Mouse (Mus musculus) MN1 (cell line): ENCODE data around the gene Serpinb6a.
A peak's percentile ranks its signal among the peaks of the same experiment; 100 is the strongest.

Source experiments
- DNase-seq: peaks from one replicate; pipeline ENCODE4 v3.0.0-alpha.2; 2016; ENCODE audit warnings: low spot score

The Serpinb6a gene

DNA sequence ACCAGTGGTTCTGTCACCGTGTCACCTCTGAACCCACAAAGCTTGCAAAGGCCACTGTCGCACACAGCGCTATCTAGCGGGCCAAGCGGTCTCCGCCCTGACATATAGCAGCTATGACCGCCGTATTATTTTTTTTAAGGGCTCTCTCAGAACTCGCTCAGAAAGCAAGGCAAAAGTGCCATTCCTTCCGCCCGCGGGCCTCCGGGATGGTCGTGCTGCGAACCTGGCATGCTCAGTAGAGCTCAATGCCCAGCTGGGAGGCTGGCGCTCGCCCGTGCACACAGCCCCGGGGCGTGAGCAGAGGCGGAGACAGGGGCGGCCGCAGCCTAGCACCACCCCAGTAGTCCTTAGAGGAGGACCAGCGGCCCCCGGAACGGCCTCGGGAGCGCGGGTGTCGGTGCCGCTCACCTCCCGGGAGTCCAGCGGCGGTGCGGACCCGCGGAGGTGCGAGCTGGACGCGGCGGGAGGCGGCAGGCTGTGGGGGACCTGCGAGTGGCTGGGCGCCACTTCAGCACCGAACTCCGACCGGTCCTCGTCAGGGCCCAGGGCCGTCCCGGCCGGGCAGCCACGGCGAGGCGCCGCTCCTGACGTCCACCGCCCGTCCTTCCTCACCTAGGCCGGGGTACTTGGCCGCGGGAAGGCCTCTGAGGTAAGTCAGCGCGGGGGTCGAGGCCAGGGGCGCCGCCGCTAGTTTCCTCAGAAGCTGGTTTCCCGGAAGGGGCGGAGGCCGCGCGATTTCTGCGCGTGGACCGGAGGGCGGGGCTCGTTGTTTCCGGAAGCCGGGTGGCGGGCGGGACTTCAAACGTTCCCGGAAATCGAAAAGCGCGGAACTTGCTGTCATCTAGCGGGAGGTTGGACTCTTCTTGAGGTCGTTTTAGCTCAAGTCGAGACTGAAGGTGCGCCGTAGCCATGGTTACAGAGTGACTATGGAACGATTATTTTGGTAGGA is at the start of gene Serpinb6a, which contains the start of gene Ripk1:
Gene Serpinb6a (minus strand): TSS at position 737 of the 949 bp plus-strand sequence.
Gene Ripk1 (plus strand): TSS at position 306 of the 949 bp plus-strand sequence.
- DNase-seq, result peak; percentile 91

DNA sequence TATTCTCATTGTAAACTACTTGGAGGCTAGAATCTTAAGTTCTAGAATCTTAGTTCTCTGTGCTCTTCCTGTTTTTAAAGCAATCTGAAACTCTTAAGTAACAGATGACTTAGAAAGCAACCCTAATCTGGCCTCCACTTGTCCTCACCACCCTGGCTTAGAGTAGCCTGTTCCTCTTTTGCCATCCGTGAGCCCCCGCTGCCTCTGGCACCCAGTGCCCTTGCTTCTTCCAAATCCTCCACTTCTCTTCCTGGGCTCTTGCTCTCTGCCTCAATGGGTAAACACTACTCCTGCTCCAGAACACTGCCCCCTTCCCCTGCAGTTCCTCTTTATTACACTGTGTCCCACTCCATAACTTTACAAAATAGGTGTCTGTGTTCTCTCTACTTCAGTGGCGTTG is 49.1 kb upstream of the Serpinb6a start:
- no peak for DNase-seq

DNA sequence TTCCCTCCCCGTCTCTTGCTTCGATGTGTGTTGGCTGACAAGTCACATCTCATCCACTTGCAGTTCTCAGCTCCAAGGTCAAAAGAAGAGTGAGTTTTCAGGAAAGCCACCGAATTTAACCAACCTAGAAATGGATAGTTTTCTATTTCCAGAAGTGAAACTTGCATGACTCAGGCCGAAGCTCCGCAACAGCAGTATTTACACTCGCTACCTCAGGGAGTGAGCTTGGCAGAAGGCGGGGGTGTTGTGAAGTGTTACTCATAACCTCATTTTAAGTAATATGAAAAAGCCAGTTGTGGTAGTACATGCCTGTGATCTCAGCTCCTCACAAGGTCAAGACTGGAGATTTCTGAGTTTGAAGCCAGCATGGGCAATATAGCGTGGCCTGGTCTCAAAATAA is 47.9 kb upstream of the Serpinb6a start:
- no peak for DNase-seq

DNA sequence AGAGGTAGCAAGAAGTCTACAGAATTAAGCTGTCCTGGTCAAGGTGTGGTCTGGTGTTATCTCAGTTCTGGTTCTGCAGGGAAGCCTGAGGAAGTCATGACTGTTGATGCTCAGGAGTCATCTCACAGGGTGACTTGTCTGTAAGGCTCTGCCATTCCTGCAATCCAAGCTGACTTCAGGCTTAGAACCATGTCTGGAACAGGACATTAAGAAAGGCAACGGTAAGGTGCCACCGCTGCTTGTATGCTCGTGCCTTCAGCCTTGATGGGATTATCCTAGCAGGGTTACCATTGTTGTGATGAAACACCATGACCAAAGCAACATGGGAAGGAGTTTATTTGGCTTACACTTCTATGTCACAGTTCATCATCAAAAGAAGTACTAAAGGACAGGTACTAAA is 44.9 kb upstream of the Serpinb6a start:
- no peak for DNase-seq

DNA sequence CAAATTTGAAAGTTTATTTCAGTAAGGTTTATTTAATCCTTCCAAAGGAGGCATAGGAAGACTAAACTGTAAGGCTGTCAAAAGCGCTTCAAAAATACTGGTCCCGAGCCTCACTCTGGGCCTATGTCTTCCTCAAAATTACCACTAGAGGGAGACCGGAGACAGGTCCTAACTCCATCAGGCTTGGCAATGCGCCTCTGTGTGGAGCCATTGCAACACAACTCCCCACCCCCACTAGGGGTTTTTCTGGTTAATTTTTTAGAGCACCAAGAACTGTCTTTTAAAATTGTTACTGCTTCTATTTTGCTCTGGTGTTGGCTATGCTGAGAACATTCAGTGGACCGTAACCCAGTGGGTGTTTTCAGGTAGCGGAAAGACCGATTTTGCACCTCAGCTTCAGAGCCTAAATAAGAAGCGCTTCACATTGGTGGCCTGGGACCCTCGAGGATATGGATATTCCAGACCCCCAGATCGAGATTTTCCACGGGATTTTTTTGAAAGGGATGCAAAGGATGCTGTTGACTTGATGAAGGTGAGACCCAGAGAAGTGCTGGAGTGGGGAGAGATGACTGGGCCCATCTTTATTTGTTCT is 43.9 kb upstream of the Serpinb6a start:
- DNase-seq, result peak; percentile 83

DNA sequence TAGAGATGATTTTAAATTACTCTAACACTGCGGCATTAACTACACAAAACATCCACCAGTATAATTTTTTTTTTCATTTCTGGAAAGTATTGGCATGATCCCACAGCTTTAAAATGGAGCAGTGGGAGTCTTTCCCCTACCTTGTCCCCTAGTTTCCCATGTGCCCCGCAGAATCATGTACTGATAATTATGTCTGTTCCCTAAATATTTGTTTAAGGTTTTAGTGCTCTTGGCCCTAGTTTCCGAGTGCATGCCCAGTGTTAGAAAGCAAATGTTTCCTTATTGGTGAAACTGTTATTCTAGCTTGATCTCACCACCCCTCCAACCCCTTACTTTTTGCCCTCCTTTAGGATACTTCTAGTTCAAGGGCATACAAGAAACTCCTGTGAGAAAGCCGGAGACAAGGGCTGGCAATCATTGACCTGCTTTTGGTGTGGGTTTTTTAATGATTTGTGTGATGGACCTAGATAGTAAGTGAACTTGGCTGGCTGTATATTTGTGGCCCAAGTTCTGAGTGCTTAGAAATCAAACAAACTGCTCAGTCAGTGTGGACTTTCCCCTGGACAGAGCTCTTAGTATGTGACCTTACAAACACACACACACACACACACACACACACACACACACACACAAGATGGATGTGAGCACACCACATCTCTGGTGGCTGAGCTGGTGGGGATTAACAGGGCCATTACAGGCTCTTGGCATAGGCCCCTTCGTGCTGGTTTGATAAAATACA is 43.1 kb upstream of the Serpinb6a start:
- no peak for DNase-seq

DNA sequence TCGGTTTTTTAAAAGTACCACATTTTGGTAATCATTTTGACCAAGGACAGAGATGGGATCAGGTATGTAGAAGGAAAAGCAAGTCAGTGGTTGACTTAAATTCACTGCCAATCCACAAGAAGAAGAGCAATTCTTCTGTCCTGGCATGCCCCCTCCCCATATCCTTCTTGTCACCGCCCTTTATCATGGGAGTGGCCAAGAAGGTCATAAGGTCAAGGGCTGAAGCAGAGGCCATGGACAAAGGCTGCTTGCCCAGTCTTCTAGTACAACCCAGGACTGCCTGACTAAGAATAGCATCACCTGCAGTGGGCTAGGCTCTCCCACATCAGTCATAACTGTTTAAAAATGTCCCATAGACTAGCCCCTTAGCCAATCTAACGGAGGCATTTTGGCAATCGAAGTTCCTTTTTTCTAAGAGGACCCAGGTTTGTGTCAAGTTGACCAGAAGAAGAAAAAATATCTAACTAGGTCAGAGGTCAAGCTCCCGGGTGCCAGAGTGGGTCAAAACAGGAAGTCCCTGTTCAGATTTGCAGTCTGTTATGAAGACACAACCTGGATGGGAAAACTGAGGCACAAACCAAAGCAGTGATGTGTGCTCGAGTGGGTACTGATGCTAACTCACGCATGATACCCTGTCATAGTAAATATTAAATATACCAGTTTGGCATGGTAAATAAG is 41.3 kb upstream of the Serpinb6a start:
- no peak for DNase-seq

DNA sequence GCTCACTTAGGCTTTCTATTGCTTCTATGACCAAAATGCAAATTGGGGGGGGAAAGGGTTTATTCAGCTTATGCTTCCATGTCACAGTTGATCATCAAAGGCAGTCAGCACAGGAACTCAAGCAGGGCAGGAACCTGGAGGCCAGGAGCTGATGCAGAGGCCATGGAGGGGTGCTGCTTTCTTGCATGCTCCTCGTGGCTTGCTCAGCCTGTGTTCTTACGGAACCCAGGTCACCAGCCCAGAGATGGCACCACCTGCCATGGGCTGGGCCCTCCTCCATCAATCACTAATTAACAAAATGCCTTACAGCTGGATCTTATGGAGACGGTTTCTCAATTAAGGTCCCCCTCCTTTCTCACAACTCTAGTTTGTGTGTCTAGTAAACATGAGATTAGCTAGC is 37.5 kb upstream of the Serpinb6a start:
- DNase-seq, result no peak

DNA sequence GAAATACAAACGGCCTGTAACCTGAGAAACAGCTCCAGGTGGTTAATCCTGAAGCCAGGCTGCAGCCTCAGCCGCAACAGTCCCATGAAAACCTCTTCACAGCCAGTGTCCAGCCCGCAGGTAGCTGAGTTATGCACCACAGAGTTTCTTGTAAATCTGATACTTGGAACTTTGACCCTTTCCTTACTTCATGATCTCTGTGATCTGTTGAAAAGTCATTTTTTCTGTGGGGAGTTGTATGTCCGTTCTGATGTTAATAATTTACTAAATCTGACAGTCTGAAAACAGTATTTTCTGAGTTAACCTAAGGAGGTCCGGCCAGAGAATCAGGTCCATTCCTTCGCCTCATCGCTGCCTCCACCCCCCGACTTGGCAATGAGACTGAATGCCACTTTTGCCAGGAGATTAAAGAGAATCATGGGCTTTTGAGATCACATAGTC is 36.3 kb upstream of the Serpinb6a start:
- no peak for DNase-seq

DNA sequence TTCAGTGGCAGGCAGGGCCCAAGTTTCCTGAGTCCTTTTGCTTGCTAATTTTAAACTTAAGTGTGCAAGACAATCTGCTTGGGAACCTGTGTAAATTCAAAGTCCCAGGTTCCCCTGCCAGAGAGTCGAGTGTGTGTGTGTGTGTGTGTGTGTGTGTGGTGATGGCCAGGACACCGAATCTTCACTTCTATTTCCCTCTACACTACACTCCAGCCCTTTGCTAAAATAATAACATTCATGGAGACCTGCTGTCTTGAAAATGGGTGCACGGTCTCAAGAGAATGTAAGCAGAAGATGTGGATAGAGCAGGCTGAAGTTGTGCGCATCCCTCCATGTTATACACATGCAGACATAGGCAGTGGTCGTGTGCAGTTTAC is 35.5 kb upstream of the Serpinb6a start:
- no peak for DNase-seq

DNA sequence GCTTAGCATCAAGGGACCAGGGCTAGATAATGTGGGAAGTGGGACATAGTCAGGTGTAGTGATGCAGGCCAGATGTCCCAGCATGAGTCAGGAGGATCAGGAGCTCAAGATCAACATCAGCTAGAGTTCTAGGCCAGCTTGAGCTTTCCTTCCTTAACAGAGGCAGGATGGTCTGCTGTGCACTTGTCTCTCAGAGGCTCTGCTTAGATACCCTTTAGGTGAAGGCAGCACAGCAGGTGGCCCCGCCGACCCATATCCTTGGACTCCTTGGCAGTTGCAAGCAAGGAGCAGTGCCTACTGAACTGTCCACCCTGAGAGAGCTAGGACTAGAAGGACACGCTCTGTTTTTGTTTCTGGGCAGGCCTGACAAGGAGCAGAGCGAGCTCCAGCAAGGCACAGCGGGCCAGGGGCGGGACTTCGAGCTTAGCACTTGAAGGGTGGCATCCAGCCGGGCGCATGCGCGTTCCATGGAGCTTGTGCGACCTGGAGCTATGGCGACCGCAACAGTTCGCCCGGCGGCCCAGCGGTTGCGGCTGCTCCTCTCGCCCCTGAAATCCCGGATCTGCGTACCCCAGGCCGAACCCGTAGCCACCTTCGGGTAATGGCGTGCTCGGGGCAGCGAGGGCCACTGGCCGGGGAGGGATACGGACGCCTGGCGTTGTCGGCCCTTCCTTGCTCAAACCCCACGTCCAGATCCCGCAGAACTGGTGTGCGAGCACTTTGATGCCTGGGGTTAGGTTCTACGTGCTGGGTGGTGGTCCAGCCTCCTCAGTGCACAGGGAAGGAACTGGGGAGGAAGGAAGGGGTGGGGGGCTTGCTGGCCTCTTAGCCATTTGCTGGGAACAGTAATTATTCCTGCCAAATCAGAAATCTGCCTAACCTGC is 34.8 kb upstream of the Serpinb6a start, which contains the start of gene Bphl:
Gene Bphl (plus strand): TSS at position 426 of the 884 bp plus-strand sequence.
- peak; percentile 93 for DNase-seq

DNA sequence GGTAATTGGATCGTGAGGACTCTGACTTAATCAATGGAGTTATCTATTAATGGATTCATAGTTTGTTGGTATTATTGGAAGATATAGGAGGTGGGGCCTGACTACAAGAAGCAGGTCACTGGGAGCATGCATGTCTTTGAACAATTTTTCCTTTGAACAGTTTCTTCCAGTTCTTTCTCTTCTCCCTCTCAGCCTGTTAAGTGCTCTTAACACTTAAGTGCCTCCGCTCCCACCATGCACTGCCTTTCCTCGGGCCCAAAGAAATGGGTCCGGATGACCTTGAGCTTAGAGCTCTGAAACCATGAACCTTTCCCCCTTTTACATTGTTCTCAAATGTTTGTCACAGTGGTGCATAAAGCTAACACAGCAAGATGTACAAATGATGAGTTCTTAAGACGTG is 34.1 kb upstream of the Serpinb6a start:
- DNase-seq, result no peak

DNA sequence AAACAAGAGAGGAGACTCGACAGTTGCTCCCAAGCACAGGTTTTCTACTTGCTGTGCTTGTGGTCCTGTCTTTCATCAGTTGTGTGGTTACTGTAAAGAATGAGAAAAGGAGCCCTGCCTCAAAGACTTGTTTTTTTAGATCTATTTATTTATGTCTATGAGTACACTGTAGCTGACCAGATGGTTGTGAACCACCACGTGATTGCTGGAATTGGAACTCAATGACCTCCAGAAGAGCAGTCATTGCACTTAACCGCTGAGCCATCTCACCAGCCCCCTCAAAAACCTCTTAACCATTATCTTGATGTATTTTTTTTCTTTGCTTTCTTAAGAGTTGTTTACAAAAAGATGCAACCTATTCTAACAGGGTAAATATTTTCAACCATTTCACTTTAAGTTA is 32.8 kb upstream of the Serpinb6a start:
- no peak for DNase-seq

DNA sequence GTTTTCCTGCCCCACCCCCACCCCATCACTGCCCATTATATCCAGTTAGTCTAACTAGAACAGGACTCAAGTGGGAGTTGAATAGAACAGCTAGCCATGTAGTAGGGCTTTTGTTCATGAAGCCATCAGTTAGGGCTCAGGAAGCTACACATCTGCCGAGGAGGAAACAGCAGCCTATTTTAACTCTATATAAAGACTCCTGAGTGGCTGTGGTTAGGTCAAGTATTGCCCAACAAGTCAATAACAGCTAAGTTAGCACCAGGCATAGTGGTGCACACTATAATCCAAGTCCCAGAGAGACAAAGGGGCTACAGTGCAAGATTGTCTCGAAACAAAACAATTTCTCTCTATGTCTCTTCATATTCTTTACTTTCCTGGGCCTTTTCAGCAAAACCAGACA is 29.4 kb upstream of the Serpinb6a start:
- no peak for DNase-seq

DNA sequence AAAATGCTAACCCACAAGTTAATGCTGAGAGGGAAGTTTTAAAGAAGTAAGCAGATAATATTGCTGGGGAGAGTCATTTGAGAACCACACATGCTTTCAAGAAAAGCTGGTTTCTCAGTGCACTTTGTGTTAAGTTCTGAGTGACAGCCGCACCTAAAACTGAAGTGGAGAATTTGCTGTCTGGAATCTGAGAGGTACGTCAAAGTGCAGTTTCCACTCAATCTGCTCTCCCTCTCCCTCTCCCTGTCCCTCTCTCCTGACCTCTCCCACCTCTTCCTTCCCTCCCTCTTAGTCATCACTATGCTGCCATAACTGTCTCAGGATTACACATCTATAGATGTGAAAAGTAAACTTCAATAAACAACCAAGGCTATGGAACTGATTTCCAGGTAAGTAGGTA is 19.4 kb upstream of the Serpinb6a start:
- no peak for DNase-seq

DNA sequence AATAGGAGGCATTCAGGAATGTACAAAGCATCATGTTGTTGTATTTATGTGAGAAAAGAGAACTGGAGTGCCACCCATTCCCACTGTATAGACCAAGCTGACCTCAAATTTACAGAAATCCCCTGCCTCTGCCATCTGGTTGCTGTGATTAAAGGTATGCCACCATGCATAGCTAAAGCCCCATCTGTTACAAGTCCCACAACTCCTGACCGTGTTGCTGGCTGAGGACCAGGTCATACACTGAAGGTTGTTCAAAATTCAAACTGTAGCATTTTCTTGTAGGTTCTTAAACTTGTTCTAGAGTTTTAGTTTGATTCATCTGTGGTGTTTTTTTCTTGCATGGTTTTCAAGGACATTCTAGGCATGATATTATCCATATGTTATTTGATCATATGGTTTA is 15.9 kb upstream of the Serpinb6a start:
- no peak for DNase-seq

DNA sequence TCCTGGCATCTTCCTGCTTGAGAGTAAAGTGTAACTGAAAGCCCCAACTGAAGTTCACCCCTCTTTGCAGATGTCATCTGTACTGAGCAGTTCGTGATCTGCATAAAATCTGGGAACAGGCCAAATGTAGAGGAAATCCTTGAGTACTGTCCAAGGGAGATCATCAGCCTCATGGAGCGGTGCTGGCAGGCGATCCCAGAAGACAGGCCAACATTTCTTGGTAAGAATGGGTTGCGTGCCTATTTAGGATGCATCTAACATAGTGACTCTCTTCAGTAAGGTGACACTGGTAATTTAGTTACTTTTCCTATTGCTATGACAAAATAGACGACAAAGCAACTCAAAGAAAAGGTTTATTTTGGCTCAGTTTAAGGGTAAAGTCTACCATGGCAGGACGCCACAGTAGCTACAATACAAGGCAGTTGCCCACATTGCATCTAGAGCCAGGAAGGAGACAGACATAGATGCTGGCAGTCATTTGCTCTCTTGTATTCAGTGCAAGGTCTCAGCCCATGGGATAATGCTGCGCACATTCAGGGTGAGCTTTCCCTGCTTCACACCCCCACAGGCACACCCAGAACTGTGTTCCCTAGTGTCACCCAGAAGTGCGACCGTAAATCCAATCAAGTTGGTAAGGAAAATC is 14.5 kb upstream of the Serpinb6a start:
- DNase-seq, result no peak

DNA sequence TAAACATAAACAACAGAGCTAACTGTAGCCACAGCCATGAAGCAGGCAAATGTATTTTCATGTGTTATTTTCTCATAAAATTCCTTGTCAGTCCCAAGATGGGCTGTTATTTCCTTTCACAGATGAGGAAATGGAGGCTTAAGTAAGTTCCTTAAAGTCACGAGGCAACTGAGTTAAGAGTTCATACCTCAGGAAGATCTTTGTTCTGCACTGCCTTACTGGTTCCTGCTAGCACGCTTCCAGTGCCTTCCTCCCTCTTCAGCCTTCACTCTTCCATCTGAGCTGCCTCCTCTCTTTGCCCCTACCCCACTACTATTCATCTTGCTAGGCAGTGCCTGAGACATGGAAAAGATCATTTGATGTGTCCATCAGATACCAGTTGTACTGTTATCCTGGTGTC is 4.6 kb upstream of the Serpinb6a start:
- DNase-seq, result no peak

DNA sequence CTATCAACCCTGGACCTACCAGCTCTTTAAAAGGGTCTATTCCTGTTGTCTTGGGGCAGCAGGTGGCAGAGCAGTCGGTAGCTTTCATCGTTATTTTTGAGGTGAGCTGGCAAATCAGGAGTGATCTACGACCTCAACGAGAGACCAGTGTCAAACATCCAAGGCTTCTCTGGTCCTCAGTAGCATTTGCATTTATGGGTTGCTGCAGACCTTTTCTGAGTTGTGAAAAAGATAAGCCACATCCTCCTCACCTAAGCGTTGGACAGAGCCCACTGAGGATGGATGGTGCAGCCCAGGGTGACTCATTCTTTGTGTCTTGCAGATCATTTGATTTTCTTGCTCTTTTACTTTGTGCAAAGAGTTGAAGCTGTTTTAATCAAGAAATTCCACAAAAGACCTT is 464 bp upstream of the Serpinb6a start:
- peak; percentile 14 for DNase-seq

DNA sequence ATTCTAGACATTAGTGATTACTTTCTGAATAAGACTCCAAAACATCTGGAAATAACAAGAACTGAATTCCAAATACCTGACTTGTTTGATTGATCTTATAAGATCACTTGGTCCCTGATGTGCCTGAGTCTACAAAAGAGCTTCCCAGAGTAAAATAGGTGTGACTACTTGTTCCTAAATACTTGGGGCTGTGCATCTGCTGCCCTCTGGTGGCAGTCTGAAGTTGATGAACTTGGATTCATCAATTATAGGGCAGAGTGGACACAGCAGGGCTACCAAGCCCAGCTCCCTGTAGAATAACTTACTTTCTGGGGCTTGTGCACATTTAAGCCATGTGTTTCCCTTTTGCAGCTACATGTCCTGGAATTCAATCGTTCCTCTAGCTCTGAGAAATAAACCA is 7.4 kb downstream of the Serpinb6a start:
- DNase-seq, result peak; percentile 72

DNA sequence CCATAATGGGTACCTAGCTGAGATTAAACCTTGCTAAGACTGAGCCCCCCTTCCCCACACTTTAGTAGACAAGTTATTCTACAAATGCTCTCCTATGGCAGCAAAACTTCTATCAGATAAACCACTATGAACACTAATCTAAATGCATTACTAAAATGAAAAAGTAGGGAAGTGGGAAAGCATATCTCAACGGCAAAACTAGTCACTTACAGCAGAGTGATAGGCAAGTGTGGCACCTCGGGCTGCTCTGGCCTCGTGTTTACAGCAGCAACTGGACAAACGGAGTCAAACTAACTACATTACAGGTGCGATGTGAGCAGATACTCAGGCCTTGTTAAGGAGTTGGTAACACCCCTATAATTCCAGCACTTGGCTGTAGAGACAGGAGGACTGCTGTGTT is 13.0 kb downstream of the Serpinb6a start:
- DNase-seq, result no peak
